Mouse (Mus musculus): ENCODE measurements around the gene 2610318N02Rik. TPM values are rescaled to one million over a fixed set of nuclear protein-coding genes. Genes with fewer than 3 reads are reported as not detected.

Gene 2610318N02Rik
- polyA plus RNA-seq, 1 experiment from 2014 or later = 17.5 TPM

DNA sequence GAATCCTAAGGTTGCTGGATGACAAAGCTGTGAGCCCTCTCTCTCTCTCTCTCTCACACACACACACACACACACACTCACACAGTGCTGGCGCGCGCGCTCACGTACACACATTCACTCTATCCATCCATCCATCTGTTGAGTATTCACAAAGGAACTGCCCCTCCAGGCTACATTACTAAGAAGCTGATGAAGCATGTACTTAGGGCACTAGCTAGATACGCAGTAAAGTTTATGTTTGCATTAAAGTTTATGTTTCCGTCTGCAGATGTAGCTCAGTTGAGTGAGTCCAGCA lies 7.9 kb upstream of the 2610318N02Rik start:
- Histone ChIP-seq H3K9me3 (replicated peaks; ENCODE audit: low read length) (no peaks in the 10 kb centered on the region), H3K27ac (no peak overlapping the region), H3K4me3 (replicated peaks; ENCODE audit: low read depth, low read length) (peak overlapping the region; percentile 67; the same call in 1 of the 2 replicates), H3K27me3 (ENCODE audit: insufficient read depth, low read length) (no peaks in the 10 kb centered on the region), H3K36me3 (ENCODE audit: insufficient read depth, low read length) (no peaks in the 10 kb centered on the region), H3K4me2 (ENCODE audit: low read length) (peak overlapping the region; percentile 98), H3K9ac (ENCODE audit: low read depth, low read length) (peak overlapping the region; percentile 44; the same call in 1 of the 2 replicates), H3K4me1 (replicated peaks; ENCODE audit: insufficient read depth, low read length) (0 out of 2 replicates have a peak, but pooled peaks cover 8% of the 10 kb centered on the region)
- ATAC-seq (replicated peaks; ENCODE audit: low FRiP score, low read depth) (no peak), DNase-seq (ENCODE audit: low spot score) (no peak)
- 32% methylated on average over 7 of the region's 7 CpGs for WGBS
- no peak for TF ChIP-seq CTCF (IDR thresholded peaks at IDR 0.05; ENCODE audit: low read depth)

DNA sequence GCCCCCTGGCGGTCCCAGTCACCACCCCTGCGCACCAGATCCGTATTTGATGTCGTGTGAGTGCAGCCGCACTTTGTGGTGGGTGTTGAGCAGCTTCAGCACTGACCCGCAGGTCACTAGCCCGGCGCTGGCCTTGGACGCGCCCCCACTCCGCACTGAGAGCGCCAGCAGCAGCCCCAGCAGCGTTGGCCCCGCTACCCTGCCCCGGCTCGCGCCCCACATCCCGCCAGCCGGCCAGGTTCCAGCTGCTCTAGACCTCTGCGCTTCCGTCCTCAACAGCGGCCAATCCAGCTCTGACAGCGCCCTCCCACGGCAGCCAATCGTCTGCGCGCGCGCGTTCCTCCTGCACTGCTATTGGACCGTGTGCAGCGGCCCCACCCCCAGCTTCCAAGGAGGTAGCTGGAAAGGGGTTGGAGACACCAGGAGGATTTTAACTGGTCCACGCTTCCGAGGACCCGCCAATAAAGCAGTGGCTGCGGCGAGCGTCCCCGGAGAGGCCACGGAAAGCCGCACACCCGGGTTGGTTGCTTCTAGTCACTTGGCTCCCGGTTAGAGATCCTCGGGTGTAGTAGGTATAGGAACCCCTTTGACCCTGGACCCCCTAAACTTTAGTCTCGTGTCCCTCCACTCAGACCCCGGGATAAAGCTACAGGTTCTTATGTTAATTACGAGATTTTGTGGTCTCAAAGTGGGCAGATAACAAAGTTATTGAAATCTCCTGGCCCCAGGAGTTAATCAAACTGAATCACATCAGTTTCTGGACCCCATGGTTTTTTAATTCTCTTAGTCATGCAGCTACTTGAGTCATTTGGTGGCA lies 7.3 kb upstream of the 2610318N02Rik start, which contains the start of gene Sdf2l1:
Sdf2l1 (minus strand) TSS at position 295 of the 817 bp plus-strand sequence.
- H3K9ac ChIP-seq (ENCODE audit: low read depth, low read length) = peak within 1 kb of the TSS; percentile 68
- H3K4me1 ChIP-seq (replicated peaks; ENCODE audit: insufficient read depth, low read length) = 0 out of 2 replicates have a peak, but pooled peaks cover 8% of the 10 kb centered on the region
- WGBS = under 1% methylated on average over 47 of the region's 47 CpGs
- peak; percentile 57 for TF ChIP-seq CTCF (IDR thresholded peaks at IDR 0.05; ENCODE audit: low read depth)
- H3K27me3 ChIP-seq (ENCODE audit: insufficient read depth, low read length) = no peaks in the 10 kb centered on the region
- H3K4me2 ChIP-seq (ENCODE audit: low read length) = peak within 1 kb of the TSS; percentile 98
- H3K9me3 ChIP-seq (replicated peaks; ENCODE audit: low read length) = no peaks in the 10 kb centered on the region
- no peak within 1 kb of the TSS for H3K27ac ChIP-seq
- H3K4me3 ChIP-seq (replicated peaks; ENCODE audit: low read depth, low read length) = peak within 1 kb of the TSS; percentile 67
- DNase-seq (ENCODE audit: low spot score) (peak; percentile 99), ATAC-seq (replicated peaks; ENCODE audit: low FRiP score, low read depth) (peak; percentile 99)
- no peaks in the 10 kb centered on the region for H3K36me3 ChIP-seq (ENCODE audit: insufficient read depth, low read length)

DNA sequence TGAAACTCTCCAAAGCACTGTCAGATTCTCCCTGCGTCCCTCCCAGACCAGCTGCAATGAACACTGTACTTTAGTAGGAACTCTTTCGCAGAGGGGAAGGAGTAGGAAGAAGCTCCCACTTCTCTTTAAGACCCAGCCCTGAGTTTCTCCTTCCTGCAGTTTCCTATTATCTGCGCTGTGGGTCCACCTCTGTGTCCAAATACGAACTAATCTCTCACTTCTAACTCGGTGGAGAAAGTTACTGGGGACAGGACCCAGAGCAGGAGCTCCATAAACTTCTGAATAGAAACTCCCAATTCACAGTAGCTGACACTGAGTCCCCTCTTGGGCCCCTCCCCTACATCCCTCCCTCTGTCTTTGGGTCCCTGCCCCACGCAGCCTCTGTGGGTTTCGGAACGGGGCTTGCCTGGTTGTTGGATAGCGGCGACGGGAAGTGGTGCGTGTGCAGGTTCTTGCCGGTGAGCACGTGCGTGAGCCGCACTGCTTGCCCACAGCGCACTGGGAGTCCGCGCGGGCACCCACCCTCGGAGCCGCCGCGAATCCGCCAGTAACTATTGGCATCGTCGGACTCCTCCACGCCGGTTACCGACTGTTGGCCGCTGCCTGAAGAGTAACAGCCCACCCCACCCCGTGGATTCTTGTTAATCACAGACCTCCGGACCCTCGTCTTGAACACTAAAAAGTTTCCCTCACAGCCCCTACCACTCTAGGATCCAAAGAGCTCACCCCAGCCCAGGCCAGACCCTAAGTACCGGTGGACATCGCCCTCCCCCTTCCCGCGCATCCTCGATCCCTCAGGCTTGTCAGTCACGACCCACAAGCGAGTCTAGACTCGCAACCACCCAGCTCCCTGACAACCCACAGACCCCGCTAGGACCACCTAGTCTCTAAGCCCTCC lies 6.5 kb upstream of the 2610318N02Rik start:
- 4% methylated on average over 43 of the region's 43 CpGs for WGBS
- DNase-seq (ENCODE audit: low spot score) = no peak
- Histone ChIP-seq H3K4me2 (ENCODE audit: low read length) (peak overlapping the region; percentile 98), H3K4me3 (replicated peaks; ENCODE audit: low read depth, low read length) (peak overlapping the region; percentile 67), H3K9ac (ENCODE audit: low read depth, low read length) (peak overlapping the region; percentile 68), H3K36me3 (ENCODE audit: insufficient read depth, low read length) (no peaks in the 10 kb centered on the region), H3K27me3 (ENCODE audit: insufficient read depth, low read length) (no peaks in the 10 kb centered on the region), H3K4me1 (replicated peaks; ENCODE audit: insufficient read depth, low read length) (0 out of 2 replicates have a peak, but pooled peaks cover 8% of the 10 kb centered on the region), H3K9me3 (replicated peaks; ENCODE audit: low read length) (no peaks in the 10 kb centered on the region), H3K27ac (no peak overlapping the region)
- TF ChIP-seq CTCF (IDR thresholded peaks at IDR 0.05; ENCODE audit: low read depth) = no peak
- ATAC-seq (replicated peaks; ENCODE audit: low FRiP score, low read depth) = no peak

DNA sequence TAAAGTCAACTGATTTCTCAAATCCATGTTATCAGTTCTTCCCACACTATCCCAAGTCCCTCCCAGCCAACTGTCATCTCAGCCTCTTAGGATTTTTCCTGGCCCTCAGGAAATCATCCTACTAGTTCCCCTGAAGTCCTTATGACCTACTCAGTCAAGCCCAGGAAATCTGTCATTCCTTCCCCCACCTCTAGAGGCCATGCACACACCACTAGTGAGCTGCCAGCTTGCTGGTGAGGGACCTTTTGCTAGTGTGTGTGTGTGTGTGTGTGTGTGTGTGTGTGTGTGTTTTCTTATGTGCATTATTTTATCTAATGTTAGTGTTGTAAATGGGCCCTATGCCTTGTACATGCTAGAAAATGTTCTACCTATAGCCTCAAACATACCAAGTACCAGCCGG lies 2.3 kb upstream of the 2610318N02Rik start:
- TF ChIP-seq CTCF (IDR thresholded peaks at IDR 0.05; ENCODE audit: low read depth) = peak; percentile 74
- no peaks in the 10 kb centered on the region for H3K36me3 ChIP-seq (ENCODE audit: insufficient read depth, low read length)
- no peaks in the 10 kb centered on the region for H3K27me3 ChIP-seq (ENCODE audit: insufficient read depth, low read length)
- H3K4me3 ChIP-seq (replicated peaks; ENCODE audit: low read depth, low read length) = no peak overlapping the region
- DNase-seq (ENCODE audit: low spot score) (peak; percentile 54), ATAC-seq (replicated peaks; ENCODE audit: low FRiP score, low read depth) (no peak)
- H3K4me1 ChIP-seq (replicated peaks; ENCODE audit: insufficient read depth, low read length) = peaks cover 14% of the 10 kb centered on the region; the same call in 1 of the 2 replicates
- 93% methylated on average over 1 of the region's 1 CpGs for WGBS
- H3K27ac ChIP-seq = no peak overlapping the region
- no peak overlapping the region for H3K9ac ChIP-seq (ENCODE audit: low read depth, low read length)
- no peak overlapping the region for H3K4me2 ChIP-seq (ENCODE audit: low read length)
- no peaks in the 10 kb centered on the region for H3K9me3 ChIP-seq (replicated peaks; ENCODE audit: low read length)

DNA sequence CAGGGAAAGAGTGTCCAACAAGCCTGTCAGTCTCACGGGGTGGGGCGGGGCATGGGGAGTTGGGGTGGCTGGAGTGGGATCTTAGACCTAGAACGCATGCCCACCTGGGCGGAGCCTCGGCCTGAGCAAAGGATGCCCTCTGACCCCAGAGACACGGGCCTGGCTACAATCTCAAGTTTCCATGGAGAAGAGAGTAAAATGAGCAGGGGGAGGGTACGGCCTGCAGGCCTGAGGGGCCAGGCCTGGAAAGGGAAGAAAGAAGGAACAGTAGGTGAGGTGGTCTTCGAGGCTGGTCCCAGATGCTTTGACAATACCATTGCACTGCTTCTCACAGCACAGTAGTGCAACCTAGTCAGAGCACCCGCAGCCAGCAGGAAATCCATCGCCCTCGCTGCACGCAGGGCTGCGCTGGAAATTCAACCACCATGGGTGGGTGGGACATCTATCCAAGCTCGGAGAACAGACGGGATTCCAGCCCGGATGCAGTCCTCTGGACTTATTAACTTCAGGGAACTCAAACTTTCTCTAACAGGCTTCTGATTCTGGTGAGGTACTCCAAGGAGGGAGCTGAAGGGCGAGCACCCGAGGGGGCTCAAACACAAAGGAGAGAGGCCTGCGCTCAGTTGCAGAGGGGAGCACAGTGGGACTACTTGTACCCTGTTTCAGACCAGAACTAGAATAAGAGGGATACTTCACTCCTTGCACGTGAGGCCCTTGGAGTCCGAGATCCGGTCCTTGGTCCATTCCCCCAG lies 672 bp downstream of the 2610318N02Rik start:
- peak; percentile 45 for ATAC-seq (replicated peaks; ENCODE audit: low FRiP score, low read depth)
- Histone ChIP-seq H3K9me3 (replicated peaks; ENCODE audit: low read length) (no peaks in the 10 kb centered on the region), H3K4me3 (replicated peaks; ENCODE audit: low read depth, low read length) (peak overlapping the region; percentile 38), H3K27ac (peak overlapping the region; percentile 1; the same call in 1 of the 2 replicates), H3K27me3 (ENCODE audit: insufficient read depth, low read length) (no peaks in the 10 kb centered on the region), H3K36me3 (ENCODE audit: insufficient read depth, low read length) (no peaks in the 10 kb centered on the region), H3K9ac (ENCODE audit: low read depth, low read length) (peak overlapping the region; percentile 51), H3K4me1 (replicated peaks; ENCODE audit: insufficient read depth, low read length) (peaks cover 6% of the 10 kb centered on the region; the same call in 1 of the 2 replicates), H3K4me2 (ENCODE audit: low read length) (peak overlapping the region; percentile 58)
- TF ChIP-seq CTCF (IDR thresholded peaks at IDR 0.05; ENCODE audit: low read depth) = no peak
- peak; percentile 54 for DNase-seq (ENCODE audit: low spot score)
- 5% methylated on average over 22 of the region's 22 CpGs for WGBS
